Mouse (Mus musculus): ENCODE data around the gene Ermard.
"Not testable (repeated sequence)": the region's sequence is repeated elsewhere in the genome, so short reads cannot be mapped to it uniquely, and the experiment has no call there.

The Ermard gene

GRCm38 (mm10) chr17:15041175-15041729 lies at the start of gene Ermard, which contains the start of the genes Tcte3 and Gm3448:
Ermard (plus strand) TSS chr17:15041208.
Tcte3 (minus strand) TSS chr17:15041488.
Gm3448 (minus strand) TSS chr17:15041537.
- DNase-seq, result peak; percentile 24

DNA sequence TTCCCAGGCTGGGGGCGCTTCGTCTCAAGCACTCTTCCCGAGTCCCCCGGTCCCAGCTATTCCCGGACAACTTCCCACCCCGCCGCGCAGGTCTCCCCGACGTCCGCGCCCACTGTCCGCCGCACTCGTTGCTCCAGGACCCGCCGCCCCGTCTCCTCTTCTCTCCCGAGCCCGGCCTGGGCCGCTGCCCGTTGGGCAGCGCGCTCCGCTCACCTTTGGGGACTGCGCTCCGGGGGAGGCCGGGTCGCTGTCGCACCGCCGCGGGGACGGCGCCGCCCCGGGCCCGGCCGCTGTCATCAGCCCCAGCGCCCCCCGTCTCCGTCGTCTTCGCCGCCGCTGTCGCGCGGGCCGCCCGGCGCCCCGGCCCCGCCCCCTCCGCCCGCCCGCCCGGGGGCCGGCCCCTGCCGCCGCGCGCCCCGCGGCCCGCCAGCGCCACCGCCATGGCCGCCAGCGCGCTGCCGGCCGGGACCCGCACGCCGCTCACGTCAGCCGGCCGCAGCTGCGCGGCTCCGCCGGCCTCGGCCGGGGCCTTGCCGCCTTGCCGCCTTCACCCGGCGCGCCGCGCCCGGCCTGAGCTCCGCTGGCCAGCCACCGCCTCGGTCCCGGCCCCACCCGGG lies 48.4 kb upstream of the Ermard start:
- DNase-seq, result not testable (repeated sequence)

DNA sequence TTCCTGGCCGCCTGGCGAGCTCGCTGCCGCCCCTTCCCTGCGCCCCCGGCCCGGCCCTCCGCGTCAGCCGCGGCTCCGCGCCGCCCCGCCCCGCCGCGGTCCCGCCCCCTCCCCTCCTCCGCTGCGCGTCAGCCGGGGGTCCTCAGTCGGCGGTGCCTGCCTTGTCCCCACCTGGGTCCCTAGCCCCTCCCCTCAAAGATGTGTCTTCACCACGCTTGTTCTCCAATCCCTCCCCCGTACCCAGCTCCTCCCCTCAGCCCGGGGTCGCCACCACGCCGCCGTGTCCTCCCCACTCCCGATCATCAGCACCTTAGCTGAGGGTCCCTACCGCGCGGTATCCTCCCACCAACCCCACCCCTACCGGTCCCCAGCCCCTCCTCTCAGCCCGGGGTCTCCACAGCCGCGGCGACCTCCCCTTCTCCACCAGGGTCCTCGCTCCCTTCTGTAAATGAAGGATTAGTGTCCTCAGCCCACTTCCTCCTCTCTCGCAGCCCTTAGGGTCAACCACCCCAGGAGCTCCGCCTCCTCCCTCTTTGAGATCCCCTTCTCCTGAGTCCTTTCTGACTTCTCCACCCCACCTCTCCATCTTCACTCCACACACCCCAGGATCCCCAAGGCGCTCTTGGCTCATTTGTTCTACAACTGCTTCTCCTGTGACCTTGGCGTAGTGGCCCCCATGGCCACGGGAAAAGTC lies 47.7 kb upstream of the Ermard start:
- not testable (repeated sequence) for DNase-seq

- DNase-seq, result not testable (repeated sequence)
These were observed 46.9 kb upstream of the Ermard start for GRCm38 (mm10) chr17:14994140-14994539.

- DNase-seq, result not testable (repeated sequence)
These were observed 41.0 kb upstream of the Ermard start for GRCm38 (mm10) chr17:15000047-15000446.

- DNase-seq, result not testable (repeated sequence)
These were observed 31.9 kb upstream of the Ermard start for GRCm38 (mm10) chr17:15009088-15009487.

DNA sequence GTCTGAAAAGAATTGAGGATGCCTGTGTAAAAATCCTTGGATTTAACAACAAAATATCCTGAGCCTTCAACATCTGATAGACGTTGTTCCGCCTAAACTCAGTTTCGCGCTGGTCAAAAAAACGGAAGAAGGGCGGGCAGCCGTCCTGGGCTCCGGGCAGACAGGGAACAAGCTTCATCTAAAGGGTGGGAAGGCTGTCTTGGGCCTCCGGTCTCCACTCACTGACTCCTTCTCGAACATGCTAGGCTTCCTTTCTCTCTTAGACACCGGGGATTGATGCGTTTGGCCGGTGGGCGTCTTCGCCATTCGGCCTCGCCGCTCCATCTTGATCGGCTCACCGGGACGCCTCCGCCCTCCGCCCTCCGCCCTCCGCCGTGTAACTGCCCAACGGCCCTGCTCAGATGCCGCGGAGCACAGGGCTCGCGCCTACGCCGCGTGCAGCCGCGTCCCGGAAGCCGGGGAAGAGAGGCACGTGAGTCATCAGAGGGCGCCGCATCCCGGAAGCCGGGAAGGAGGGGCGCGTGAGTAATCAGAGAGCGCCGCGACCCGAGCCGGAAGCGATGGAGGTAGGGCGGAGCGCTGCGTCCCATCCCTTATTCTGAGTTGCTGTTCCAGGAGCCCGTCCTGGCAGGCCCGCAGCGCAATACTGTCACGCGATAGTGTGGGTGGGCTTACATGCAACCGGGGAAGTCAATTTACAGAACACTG lies 31.1 kb upstream of the Ermard start, which contains the start of gene Gm3435:
Gm3435 (plus strand) TSS at position 471 of the 708 bp plus-strand sequence.
- DNase-seq, result not testable (repeated sequence)

GRCm38 (mm10) chr17:15021503-15022220 lies 19.3 kb upstream of the Ermard start:
- not testable (repeated sequence) for DNase-seq

DNA sequence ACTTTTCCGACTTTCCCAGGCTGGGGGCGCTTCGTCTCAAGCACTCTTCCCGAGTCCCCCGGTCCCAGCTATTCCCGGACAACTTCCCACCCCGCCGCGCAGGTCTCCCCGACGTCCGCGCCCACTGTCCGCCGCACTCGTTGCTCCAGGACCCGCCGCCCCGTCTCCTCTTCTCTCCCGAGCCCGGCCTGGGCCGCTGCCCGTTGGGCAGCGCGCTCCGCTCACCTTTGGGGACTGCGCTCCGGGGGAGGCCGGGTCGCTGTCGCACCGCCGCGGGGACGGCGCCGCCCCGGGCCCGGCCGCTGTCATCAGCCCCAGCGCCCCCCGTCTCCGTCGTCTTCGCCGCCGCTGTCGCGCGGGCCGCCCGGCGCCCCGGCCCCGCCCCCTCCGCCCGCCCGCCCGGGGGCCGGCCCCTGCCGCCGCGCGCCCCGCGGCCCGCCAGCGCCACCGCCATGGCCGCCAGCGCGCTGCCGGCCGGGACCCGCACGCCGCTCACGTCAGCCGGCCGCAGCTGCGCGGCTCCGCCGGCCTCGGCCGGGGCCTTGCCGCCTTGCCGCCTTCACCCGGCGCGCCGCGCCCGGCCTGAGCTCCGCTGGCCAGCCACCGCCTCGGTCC lies 17.0 kb upstream of the Ermard start:
- not testable (repeated sequence) for DNase-seq

GRCm38 (mm10) chr17:15024502-15025193 lies 16.4 kb upstream of the Ermard start:
- DNase-seq, result not testable (repeated sequence)

DNA sequence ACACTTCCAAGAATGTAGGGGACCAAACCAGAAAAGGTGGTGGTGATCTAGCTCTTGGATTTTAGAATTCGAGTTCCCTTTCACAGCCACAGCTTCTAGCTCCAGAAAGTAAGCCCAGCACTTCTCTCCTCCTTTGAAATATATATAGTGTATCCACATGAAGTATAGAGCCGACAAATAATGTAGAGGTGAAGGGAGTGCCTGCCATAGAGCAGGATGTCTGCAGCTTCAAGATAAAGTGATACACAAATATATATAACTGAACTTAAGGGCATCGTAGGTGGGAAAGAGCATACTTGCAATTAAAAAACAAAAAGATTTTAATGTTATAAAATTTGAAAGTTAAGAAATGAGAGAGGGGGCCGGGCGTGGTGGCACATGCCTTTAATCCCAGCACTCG lies 15.5 kb upstream of the Ermard start:
- not testable (repeated sequence) for DNase-seq

DNA sequence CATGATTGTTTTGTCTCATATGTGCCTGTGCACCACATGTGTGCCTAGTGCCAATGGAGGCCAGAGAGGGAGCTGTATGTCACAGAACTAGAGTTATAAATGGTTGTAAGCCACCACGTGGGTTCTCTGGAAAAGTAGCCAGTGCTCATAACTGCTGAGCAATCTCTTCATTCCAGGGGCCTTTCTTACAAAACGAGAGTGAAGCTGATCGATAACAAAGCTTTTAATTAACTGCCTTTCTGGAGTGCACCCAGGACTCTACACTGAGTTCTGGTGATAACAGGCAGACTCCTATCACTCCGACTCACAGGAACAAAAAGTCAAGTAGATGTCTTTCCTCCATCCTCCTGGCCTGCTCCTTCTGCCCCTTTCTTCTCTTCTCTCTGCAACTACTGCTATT lies 9.6 kb upstream of the Ermard start:
- DNase-seq, result not testable (repeated sequence)

- not testable (repeated sequence) for DNase-seq
These were observed 553 bp upstream of the Ermard start for GRCm38 (mm10) chr17:15040455-15040854.

- DNase-seq, result not testable (repeated sequence)
These were observed 9.3 kb downstream of the Ermard start for GRCm38 (mm10) chr17:15050338-15050737.

DNA sequence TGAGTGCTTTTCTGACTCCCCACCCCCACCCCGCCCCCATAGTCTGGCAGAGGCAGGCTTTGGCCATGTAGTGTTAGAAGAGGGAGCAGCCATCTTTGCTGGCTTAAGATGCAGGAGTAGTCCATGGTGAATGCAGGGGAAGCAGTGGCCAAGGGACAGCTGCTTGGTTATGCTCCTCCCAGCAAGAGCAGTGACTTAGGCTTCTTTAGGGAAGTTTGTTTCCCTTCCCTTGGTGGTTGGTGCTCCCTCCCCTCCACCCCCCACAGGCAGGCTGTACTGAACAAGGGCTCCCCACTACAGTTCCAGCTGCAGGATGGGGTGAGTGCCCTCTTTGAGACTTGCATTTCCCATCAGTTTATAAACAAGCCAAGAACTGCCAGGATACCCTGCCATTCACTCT lies 11.8 kb downstream of the Ermard start:
- DNase-seq, result not testable (repeated sequence)

- not testable (repeated sequence) for DNase-seq
These were observed 12.3 kb downstream of the Ermard start for GRCm38 (mm10) chr17:15053183-15053828.

GRCm38 (mm10) chr17:15053829-15054200 lies 12.8 kb downstream of the Ermard start:
- not testable (repeated sequence) for DNase-seq

- no peak for DNase-seq
These were observed 14.9 kb downstream of the Ermard start for GRCm38 (mm10) chr17:15055925-15056324.

DNA sequence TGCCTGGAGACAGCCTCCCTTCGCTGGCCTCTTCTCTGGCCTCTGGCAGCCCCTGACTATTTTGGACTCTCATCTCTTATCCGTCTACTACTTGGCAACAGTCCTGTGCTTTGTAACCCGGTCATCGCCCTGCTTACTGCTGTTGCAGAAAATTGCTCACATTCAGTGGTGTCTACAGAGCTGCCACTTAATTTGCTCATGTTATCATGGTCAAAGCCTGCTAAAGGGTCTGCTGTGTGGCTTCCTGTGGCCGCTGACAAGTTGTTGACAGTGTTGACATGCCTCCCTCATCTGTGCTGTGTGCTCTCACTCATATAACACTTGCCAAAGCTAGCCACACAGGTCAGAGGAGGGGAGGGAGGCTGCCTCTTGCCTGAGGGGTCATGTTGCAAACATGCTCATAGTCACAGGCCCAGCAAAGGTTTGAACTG lies 17.2 kb downstream of the Ermard start:
- DNase-seq, result no peak

GRCm38 (mm10) chr17:15059646-15060045 lies 18.6 kb downstream of the Ermard start:
- DNase-seq, result no peak

DNA sequence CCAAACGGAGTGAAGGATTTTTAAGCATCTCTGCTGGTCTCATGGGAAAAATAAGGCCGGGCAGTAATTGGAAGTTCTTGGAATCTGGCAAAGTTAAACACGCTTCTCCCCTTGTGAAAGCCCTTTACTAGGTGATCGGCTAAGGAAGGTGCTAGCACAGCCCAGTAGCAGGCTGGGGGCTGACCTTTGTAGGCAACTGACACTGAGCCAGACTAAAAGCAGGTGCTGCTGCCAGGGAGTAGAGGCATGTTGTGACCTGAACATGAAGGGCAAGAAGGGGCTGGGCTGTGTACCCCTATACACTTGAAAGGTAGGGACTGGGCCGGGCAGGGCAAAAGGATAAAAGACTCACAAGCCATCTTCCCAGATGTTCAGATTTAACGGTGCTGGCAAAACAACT lies 19.3 kb downstream of the Ermard start:
- DNase-seq, result no peak
